Mouse (Mus musculus) inflammation-experienced regulatory T-cells, adult 6 months (primary cell): ENCODE results near the gene Coro1c. TPM values are rescaled to one million over a fixed set of nuclear protein-coding genes. Genes with fewer than 3 reads are reported as not detected.

Source experiments
- ATAC-seq: one replicate; pipeline ENCODE4 v1.8.0; 2017
- polyA plus RNA-seq, 3 experiments: library from polyadenylated mRNA; unstranded; fragments of 100-300 nt; shearing (Covaris generic); gene quantifications; one replicate each; pipeline ENCODE4 v1.2.1; 2017

Gene Coro1c
- polyA plus RNA-seq, 3 experiments from 2014 or later: 46.6 to 88.2 (median 57.2) TPM

DNA sequence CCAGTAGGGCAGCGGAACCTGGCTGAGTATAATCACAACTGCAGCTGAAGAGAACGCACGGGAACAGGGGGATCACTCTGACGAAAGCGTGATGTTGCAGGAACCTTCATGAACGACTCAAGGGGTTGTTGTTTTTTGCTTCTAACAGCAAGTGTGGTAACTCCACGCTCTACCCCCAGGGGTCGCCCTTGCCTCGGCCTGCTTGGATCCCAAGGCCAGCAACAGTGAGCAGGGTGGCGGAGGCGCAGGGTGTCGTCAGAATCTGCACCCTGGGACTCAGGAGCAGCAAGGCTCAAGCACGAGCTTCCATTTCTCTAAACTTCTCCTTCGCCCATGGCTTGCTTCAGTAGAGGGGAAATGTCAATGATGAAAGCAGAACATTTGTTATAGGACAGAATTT is 54.1 kb downstream of the Coro1c start:
- ATAC-seq: peak; percentile 76

DNA sequence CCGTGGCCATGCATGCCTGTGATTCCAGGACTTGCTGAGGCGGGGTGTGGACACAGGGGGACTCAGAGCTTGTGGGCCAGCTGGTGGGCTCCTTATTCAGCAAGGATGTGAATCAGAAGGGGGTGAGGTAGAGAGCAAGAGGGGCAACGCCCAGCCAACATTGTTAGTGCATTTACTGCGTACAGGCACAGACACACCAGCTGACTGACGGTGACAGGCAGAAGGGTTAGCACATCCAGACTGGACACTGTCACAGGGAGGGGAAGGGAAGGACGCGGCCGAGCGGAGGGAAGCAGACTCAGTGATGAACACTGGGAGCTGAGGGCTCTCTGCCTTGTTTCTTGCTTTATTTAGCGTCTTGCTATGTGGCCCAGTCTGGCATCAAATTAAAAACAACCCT is 55.0 kb downstream of the Coro1c start:
- no peak for ATAC-seq

DNA sequence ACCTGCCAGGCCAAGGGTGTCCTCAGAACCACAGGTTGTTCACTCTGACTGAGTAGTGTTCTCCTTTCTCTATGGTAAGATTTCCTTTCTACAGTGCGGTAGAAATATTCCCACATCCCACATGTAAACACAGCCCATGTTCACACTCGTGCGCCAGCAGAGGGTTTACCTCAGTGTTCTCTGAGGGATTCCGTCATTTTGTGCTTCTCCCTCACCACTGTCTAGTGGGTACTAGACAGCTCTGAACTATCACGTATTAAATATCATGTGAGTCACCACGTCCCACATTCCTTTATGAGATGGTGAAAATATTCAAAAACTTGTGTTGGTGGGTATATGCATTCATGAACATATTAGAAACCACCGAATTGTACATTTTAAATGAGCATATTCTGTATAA is 56.1 kb downstream of the Coro1c start:
- no peak for ATAC-seq

DNA sequence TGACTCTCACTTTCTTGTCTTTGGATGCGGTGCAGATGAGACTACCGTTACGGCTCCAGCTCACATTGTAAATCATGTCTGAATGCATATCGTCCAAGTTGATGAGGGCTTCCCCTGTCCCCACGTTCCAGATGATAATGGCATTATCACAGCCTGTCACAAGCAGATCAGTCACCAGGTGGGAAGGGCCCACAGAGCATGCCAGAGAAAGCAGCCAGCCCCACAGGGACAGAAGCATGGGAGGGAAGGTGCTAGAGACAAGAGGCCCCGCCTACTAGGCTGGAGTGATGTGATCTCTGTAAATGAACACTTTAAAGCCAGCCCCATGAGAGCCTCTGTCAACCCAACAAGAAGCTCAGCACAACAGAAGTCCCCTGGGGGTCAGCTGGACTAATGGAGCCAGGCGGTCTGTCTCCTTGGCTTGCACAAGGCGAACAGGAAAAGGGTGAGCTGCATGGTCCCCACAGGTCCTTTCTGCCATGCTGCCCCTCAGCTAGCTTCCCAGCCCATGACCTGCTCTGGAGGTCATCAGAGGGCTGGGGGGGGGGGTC is 57.8 kb downstream of the Coro1c start:
- ATAC-seq: no peak

DNA sequence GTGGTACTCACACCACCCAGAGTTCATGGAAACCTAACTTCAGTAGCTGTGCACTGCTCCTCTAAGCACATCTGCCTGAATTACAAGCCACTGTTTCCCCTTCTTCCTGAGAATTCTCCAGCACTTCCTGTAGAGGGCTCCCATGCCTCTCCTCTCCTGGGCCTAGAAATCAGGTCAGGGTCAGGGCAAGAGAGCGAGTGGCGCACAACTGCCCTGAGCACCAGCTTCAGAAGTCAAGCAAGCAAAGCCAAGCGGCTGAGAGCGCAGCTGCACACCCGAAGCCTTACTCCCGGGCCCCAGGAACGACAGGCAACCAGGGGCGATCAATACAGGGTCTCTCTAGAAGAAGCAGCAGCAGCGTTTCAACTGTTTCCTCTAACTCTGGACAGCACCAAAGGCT is 60.9 kb downstream of the Coro1c start:
- no peak for ATAC-seq

DNA sequence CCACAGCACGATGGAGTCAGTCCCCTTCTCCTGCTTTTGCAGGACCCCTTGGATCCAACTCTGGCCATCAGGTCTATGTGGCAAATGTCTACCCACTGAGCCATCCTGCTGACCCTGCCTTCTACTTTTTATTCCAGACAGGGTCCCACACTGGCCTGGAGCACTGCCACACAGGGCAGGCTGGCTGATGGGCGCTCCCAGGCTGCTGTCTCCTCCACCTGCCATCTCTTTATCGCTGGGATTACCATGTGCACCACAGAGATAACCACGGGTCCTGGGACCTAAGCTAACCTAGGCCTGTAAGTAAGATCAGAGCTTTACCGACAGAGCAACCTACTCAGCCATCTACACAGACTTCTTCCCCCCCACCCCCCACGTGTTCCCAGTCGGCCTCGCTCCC is 61.9 kb downstream of the Coro1c start:
- ATAC-seq: no peak

DNA sequence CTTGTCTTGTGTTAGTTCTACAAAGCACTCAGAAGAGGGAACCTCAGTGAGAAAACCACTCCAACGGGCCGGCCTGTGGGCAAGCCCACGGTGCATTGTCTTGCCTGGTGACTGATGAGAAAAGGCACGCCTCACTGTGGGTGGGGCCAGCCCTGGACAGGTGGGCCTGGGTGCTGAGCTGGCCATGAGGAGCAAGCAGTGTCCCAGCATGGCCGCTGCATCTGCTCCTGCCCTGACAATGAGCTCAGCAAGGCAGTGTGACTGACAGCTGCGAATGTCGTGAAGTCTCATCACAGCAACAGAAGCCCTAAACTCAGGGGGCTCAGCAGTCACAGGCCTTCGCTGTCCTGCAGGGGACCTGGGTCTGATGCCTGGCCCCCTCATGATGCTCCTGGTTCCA is 62.9 kb downstream of the Coro1c start:
- no peak for ATAC-seq

DNA sequence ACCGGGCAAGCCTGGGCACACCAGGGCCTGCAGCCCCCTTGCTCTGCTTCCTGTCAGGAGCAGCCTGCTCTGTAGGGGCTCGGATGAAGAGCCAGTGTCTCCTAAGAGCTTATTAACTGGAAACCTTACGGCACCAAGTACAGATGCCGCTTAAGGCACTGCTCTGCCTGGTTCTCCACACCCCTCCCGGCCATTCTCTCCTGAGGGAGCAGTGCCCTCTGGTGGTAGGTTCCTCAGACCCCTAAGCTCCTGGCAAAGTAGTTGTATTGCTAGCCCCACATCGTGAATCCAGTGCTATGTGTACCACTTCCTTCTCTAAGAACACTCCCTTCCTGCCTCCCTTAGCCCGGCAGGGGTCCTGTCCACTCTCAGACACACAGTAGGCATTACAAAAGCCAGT is 63.8 kb downstream of the Coro1c start:
- peak; percentile 78 for ATAC-seq

DNA sequence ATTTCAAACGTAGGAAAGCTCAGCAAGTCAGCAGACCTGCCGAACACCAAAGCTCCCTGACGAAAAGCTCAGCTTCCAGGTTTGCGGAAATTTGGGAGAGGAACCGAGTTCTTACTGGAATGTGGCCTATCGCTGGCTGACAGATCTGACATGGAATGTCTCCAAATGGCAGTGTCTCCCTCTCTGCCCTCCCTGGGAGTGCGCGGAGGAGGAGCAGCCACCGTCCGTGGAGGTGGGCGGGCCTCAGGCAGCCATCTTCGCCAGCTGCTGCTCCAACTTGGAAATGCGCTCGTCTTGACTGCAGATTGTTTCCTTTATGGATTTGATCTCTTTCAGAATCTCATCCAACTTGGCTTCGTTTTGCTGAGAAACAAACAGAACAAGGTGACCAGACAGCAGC is 64.5 kb downstream of the Coro1c start:
- no peak for ATAC-seq

DNA sequence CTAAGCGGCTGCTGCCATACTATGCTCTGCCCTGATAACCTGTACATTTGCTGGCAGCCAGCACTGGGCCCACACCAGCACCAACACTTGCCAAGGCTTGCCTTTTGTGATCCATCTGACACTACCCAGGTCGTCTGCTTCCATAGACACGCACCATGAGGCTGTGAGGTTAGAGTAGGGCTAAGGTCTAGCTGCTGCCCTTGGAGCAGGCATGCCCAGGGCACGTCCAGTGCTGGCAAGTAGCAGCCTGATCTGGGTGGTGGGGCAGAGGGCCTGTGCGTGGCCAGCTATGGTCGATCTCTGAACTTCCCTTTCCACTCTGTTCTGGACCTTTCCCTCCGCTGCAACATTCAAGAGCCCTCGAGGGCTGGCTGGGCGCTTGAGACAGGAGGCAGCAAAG is 65.7 kb downstream of the Coro1c start:
- ATAC-seq: no peak

DNA sequence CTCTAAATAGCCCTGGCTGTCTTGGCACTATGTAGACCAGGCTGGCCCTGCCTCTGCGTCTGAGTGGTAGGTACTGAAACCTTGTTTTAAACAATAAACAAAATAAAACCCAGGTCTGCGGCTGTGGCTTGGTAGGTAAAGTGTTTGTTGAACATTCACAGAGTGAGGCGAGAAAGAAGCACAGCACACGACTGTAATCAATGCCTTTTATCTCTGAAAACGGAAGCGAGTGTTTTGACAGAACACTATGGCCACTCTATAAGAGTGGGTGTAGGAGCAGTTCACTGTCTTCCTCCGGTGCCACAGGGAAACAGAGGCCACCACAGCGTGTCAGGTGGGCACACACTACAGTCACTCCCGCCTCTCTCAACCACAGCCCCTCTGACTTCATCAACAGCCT is 66.3 kb downstream of the Coro1c start:
- peak; percentile 49 for ATAC-seq

DNA sequence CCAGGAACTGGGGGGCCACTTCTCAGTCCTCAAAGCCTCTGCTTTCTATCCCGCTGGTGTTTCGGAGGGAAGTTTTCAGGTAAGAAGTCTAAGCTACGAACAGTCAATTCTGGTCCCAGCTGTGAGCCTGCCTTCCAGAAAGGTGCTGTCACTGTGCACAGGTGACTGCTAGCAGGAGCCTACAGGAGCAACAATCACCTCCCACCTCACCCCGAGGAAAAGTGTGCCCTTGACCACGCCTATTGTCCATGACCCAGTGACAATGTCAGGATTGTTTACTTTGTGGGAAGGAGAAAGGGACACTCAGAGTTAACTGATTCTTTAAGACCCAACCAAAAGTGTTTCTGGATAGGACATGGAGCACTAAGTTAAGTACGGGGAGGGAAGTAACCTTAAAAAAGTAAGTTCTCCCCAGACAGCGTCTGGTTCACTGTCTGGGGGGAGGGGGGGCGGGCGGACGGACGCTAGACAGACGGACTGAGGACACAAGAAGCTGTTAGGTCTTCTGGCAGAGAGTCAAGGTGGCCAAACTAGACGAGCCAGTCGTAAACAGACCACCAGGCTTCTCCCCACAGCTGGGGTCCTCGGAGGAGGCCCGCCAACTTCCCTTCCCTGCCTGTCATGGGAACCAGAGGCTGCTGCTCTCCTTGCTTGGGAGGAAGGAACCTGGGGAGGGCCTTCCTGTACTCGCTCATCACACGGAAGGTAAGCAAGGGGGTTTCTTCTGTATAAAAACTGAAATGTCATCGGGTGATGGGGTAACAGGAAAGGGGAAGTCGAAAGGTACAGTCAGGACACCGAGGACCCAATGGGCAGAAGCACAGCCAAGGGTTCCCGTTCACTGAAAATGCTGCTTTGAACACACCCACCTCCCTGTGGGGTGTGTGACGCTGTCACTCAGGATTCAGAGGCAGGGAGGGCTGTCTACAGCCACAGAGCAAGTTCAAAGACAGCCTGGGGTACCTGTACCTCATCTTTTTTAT is 67.0 kb downstream of the Coro1c start:
- peak; percentile 42 for ATAC-seq

DNA sequence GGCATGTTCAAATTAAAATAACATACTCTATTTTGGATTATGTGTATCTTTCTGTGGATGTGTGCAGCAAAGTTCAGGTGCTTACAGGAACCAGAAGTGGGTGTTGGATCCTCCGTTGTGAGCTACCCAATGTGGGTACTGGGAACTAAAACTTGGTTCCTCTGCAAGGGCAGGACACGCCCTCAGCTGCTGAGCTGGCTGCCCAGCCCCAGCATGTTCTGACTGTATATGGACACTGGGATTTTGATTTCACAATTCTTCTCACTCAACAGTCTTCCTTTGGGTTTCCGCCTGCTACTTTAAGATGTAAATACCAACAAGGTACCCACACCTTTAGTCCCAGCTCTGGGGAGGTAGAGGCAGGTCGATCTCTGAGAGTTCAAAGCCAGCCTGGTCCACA is 68.1 kb downstream of the Coro1c start:
- no peak for ATAC-seq

DNA sequence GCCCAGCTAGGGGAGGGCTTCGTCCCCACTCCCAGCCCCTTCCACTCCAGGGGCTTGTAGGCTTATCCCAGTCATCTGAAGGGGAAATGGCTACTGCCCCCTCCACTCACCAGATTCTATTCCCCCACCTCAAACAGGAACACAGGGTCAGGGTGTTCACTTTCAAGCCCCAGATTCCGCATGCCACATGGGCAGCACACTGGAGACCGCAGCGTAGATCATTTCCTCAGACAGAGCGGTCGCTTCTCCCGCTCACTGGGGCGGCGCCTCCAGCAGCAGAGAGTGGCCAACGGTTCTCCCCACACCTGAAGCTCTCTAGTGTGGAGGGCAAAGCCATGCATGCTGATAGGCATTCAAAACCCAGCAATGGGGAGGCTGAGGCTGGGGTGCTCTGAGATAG is 71.6 kb downstream of the Coro1c start:
- no peak for ATAC-seq

DNA sequence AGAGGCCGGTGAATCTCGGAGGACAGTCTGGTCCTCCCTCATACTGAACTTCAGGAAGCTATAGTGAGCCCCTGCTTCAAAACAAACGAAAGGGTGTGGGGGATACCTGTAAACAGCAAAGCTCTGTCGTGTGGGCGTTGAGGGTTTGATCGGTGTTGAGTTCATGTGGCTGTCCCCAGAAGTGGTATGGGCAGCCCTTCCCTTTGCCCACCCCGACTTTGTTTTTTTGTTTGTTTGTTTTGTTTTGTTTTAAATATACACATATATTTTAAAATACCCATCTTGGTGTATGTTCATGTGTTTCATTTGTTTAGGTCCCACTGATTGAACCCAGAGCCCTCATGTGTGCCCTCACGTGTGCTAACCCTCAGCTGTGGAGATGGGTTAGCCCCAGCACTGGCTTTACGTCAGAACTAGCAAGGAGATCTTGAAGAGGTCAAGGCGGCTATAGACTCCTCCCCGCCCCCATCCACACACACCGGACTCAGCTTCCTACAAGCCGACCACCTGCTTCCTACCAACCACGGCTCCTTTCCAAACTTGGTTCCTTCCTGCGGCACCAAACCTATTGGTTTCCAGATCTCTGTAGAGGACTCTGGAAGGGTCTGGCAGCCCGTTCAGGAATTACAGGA is 75.1 kb downstream of the Coro1c start:
- ATAC-seq: no peak

DNA sequence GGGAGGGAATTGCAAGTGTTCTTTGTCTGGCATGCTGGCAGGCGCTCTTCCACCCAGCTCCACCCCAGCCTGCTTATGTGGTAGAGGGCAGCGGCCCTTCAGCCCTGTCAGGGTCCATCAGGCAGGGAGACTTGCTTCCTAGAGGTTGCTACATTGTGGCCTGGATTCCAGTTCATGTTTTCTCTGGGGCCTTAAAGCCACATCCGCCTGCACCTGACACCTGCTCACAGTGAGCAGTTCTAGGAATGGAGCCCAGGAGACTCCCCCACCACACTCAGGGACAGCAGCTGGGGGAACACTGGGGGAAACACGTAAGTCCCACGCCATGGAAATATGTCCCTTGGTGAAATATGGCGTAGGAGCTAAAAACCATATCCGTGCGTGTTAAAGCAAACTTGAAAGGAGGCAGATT is 76.1 kb downstream of the Coro1c start, which contains the start of gene Selplg:
Gene Selplg (minus strand): TSS at position 155 of the 412 bp plus-strand sequence.
- peak; percentile 74 for ATAC-seq

DNA sequence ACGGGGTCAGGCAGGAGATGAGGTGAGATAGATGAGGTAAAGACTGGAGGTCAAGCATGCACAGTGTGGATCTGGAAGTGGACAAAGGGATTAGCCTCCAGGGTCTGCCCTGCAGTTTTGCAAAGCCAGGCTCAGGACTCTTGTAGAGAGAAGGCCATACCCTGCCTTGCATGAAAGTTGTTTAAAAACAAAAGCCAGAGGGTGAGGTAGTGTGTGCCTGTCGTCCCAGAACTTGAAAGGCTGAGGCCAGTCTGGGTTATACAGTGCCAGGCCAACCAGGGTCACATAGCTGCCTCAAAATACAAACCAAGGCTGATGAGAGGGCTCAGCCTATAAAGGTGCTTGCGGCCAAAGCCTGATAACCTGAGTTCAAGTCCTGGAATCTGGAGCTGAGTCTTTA is 76.8 kb downstream of the Coro1c start:
- ATAC-seq: no peak

DNA sequence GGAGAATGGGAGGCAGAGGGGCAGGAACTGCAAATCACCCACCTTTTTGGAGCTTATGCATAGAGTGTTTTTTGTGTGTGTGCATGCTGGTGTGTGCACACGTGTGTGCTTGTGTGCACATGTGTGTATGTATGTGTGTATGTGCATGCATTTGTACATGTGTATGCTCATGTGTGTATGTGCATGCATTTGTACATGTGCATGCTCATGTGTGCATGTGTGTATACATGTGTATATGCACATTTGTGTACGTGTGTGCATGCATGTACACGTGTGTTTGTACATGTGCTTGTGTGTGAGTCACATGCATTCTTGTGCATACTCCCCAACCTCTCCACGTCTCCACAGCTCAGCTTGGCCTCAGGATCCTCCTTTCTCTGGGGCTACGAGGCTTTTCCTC is 77.8 kb downstream of the Coro1c start:
- no peak for ATAC-seq

DNA sequence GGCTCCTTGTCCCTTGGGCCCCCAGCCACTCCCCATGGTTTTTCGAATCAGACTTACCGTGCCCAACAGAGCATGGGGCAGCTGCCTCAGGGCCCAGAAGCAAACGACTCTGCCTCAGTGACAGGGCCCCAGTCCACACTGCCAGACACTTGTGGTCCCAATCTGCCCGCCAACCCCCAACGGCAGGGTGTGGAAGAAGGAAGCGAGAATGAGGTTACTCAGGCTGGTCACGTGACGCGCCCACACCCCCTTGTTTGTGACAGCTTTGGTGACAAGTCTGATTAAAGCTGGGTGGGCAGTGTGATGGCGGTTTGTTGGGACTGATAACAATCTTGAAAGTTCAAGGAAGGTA is 78.3 kb downstream of the Coro1c start:
- ATAC-seq: peak; percentile 43

DNA sequence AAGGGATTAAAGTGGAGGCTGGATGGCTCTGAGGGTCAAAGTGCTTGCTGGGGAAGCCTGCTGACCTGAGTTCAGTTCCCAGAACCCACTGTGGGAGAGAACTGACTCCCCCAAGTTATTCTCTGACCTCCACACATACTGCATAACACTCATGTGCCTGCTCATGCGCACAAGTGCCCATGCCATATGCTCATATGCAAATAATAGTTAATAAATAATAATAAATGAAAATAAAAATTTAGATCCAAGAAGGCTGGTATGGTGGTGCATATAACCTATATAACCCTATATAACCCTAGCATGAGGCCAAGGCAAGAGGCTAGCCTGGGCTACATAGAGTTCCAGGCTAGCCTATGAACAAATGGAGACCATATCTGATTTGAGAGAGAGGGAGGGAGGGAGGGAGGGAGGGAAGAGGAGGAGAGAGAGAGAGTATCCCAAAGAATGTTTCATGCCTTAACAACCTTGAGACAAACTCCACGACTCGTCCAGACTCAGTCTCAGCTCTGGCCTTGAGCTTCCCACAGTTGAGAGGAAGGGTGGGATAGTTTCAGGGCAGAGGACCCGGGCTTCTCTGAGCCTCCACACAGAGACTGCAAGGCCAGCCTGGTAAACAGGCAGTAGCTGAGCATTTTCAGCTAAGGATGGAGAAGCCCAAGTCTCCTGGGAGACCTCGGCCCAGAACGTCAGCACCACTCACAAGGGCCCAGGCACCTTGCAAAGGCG is 78.8 kb downstream of the Coro1c start:
- no peak for ATAC-seq

DNA sequence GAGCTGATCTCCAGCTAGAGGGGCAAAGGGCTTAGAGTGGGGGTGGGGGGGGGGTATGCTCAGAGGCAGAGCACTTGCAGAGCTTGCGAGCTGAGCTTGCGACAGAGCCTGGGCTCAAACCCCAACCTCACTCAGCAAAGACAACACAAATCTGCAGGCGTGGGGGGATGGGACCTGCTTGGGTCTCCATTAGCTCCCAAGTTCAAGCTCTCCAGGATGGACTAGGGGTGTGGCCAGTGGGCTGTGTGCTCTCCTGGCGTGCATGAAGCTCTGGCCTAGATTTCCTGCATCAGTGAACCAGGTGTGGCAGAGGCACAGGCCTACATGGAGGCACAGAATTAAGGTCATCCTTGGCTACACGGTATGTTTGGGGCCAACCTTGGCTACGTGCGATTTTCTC is 80.1 kb downstream of the Coro1c start:
- no peak for ATAC-seq

DNA sequence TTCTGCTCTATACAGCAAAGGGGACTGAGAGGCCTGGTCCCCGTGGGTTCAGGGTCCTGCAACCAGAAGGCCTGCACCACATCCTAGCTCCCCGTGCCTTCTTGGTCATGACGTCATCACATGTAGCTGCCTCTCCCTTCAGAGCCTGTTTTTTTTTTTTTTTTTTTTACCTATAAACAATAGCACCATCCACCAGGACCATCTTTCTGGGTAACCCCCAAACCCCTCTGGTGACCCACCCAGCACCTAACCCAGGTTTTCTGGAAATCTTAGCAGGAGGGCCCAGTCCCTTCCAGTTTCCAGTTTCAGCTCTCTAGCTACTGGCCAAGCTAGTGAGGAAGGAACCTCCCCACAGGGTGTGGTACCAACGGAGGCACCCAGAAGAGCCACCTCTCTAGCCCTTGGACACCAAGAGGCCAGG is 80.6 kb downstream of the Coro1c start:
- ATAC-seq: no peak

DNA sequence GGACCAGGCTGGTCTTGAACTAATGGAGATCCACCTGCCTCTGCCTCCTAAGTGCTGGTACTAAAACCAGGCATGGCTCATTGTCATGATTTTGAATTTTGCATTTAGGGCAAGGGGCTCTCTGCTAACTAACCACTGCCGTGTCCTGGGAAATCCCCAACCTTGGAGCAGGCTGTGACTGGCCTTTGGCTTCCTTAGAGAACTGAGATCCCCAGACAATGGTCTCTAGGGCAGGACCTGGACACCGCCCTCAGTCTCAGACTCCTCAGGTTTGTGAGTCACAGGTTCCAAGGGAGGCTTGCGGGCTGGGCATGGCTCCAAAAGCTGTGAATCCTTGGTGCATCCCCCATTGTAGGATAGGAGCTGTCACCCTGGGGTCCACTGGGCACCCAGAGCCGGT is 81.9 kb downstream of the Coro1c start:
- no peak for ATAC-seq
